Comparison of ENCODE assay signal across 17 mouse cellular contexts in genomic region chr1:54755690-54756365, GRCm38 (mm10).
A peak's percentile ranks its signal among the peaks of the same experiment; 100 is the strongest.
DNase-seq lines count a peak whose midpoint lies in the region; ATAC-seq and TF ChIP-seq lines count a peak whose summit lies in the region.
"Had no signal": no experiment of that assay in that cellular context is flagged by ENCODE, and none has a peak within 500 bp of the region (broad histone marks: within the 10 kb centered on the region; RNA-seq: fewer than 3 reads in every experiment).

No protein-coding gene starts in this region.

- H3K36me3 ChIP-seq in kidney, postnatal 0 days (ENCODE audit: insufficient read depth, low read length), result no peaks in the 10 kb centered on the region
- no peaks in the 10 kb centered on the region for H3K36me3 ChIP-seq in midbrain, embryonic 16.5 days (ENCODE audit: control insufficient read depth, insufficient read depth, low read length)
- 0 out of 2 replicates have a peak, but pooled peaks cover 5% of the 10 kb centered on the region for H3K36me3 ChIP-seq in midbrain, embryonic 13.5 days
- H3K36me3 ChIP-seq in stomach, postnatal 0 days (ENCODE audit: control insufficient read depth, insufficient read depth, low read length), result no peaks in the 10 kb centered on the region

- no peaks in the 10 kb centered on the region for H3K27me3 ChIP-seq in kidney, postnatal 0 days (ENCODE audit: insufficient read depth, low read length)
- H3K27me3 ChIP-seq in midbrain, embryonic 16.5 days (ENCODE audit: control insufficient read depth, insufficient read depth, low read depth, low read length), result no peaks in the 10 kb centered on the region
- H3K27me3 ChIP-seq in midbrain, embryonic 13.5 days, result no peaks in the 10 kb centered on the region
- no peaks in the 10 kb centered on the region for H3K27me3 ChIP-seq in stomach, postnatal 0 days (ENCODE audit: control insufficient read depth, insufficient read depth, low read length)
- H3K27me3 ChIP-seq: embryonic facial prominence, embryonic 13.5 days had no signal

- no peak overlapping the region for H3K4me2 ChIP-seq in kidney, postnatal 0 days (ENCODE audit: low read length)
- H3K4me2 ChIP-seq in midbrain, embryonic 16.5 days (ENCODE audit: low read length), result no peak overlapping the region
- no peak overlapping the region for H3K4me2 ChIP-seq in midbrain, embryonic 13.5 days (replicated peaks)
- no peak overlapping the region for H3K4me2 ChIP-seq in stomach, postnatal 0 days (replicated peaks; ENCODE audit: low read depth)
- H3K4me2 ChIP-seq: embryonic facial prominence, embryonic 13.5 days; liver, embryonic 11.5 days had no signal

- TF ChIP-seq EP300 in stomach, postnatal 0 days (optimal IDR thresholded peaks at IDR 0.05), result no peak

- intact Hi-C loops in gastrocnemius, adult 2 months (cut with DNase I), result loop anchor here (5.0 kb wide), 1 partner anchor 71 kb away; no protein-coding TSS in a partner anchor
- intact Hi-C loops in gastrocnemius, postnatal 14 days (cut with DNase I; ENCODE audit: low total_unique reads), result loop anchor here (10.0 kb wide), 1 partner anchor 169 kb away; the partner anchor contains the start of gene Ankrd44

- no peak for DNase-seq in gastrocnemius, adult 2 months
- DNase-seq in gastrocnemius, postnatal 14 days, result no peak
- DNase-seq in kidney, postnatal 0 days (ENCODE audit: low spot score), result peak; percentile 18
- no peak for DNase-seq in kidney, postnatal 10 days
- DNase-seq in stomach, postnatal 0 days (ENCODE audit: low spot score), result no peak
- no peak for DNase-seq in cerebellum, adult 11 months
- DNase-seq: adrenal gland, adult 8-10 months; cerebellum, adult 2 months; kidney, adult 18-20 months; kidney, postnatal 36 days; left cerebral cortex, postnatal 4 days; lung, postnatal 4 days; thymus, postnatal 36 days had no signal

- no peak overlapping the region for H3K27ac ChIP-seq in gastrocnemius, adult 2 months
- no peak overlapping the region for H3K27ac ChIP-seq in kidney, postnatal 0 days
- H3K27ac ChIP-seq in midbrain, embryonic 16.5 days (ENCODE audit: low read length), result no peak overlapping the region
- no peak overlapping the region for H3K27ac ChIP-seq in midbrain, embryonic 13.5 days
- H3K27ac ChIP-seq in stomach, postnatal 0 days (replicated peaks), result no peak overlapping the region
- H3K27ac ChIP-seq: embryonic facial prominence, embryonic 13.5 days had no signal

- WGBS in kidney, postnatal 0 days, result 80% methylated on average over 8 of the region's 8 CpGs
- WGBS in midbrain, embryonic 16.5 days, result 87% methylated on average over 8 of the region's 8 CpGs
- WGBS in midbrain, embryonic 13.5 days, result 86% methylated on average over 8 of the region's 8 CpGs
- WGBS in stomach, postnatal 0 days, result 78% methylated on average over 8 of the region's 8 CpGs

- H3K9ac ChIP-seq in kidney, postnatal 0 days (ENCODE audit: low read depth, low read length), result no peak overlapping the region
- no peak overlapping the region for H3K9ac ChIP-seq in midbrain, embryonic 16.5 days (ENCODE audit: low read depth, low read length)
- H3K9ac ChIP-seq in midbrain, embryonic 13.5 days (replicated peaks), result no peak overlapping the region
- no peak overlapping the region for H3K9ac ChIP-seq in stomach, postnatal 0 days (ENCODE audit: low read length)
- H3K9ac ChIP-seq: embryonic facial prominence, embryonic 13.5 days had no signal

- H3K4me3 ChIP-seq in gastrocnemius, adult 2 months, result no peak overlapping the region
- no peak overlapping the region for H3K4me3 ChIP-seq in kidney, postnatal 0 days (replicated peaks; ENCODE audit: low read depth, low read length)
- no peak overlapping the region for H3K4me3 ChIP-seq in midbrain, embryonic 16.5 days (ENCODE audit: low read depth, low read length)
- H3K4me3 ChIP-seq in midbrain, embryonic 13.5 days (replicated peaks), result no peak overlapping the region
- no peak overlapping the region for H3K4me3 ChIP-seq in stomach, postnatal 0 days (ENCODE audit: low read depth, low read length)
- H3K4me3 ChIP-seq: embryonic facial prominence, embryonic 13.5 days had no signal

- no peaks in the 10 kb centered on the region for H3K4me1 ChIP-seq in kidney, postnatal 0 days (replicated peaks; ENCODE audit: insufficient read depth, low read length)
- no peaks in the 10 kb centered on the region for H3K4me1 ChIP-seq in midbrain, embryonic 16.5 days (ENCODE audit: control insufficient read depth, insufficient read depth, low read length)
- no peaks in the 10 kb centered on the region for H3K4me1 ChIP-seq in midbrain, embryonic 13.5 days (replicated peaks)
- no peaks in the 10 kb centered on the region for H3K4me1 ChIP-seq in stomach, postnatal 0 days (replicated peaks; ENCODE audit: control insufficient read depth, insufficient read depth)
- H3K4me1 ChIP-seq: embryonic facial prominence, embryonic 13.5 days had no signal

- ATAC-seq in kidney, postnatal 0 days (replicated peaks; ENCODE audit: low FRiP score, low read depth), result no peak
- peak; percentile 51; the same call in 1 of the 2 replicates for ATAC-seq in midbrain, embryonic 16.5 days
- ATAC-seq in midbrain, embryonic 13.5 days, result no peak
- no peak for ATAC-seq in stomach, postnatal 0 days (ENCODE audit: low FRiP score, low TSS enrichment)

- peak; percentile 47 for TF ChIP-seq CTCF in gastrocnemius, adult 2 months (IDR thresholded peaks at IDR 0.05)
- peak; percentile 42; the same call in 1 of the 2 replicates for TF ChIP-seq CTCF in kidney, postnatal 0 days (IDR thresholded peaks at IDR 0.05; ENCODE audit: low read depth)
- TF ChIP-seq CTCF in stomach, postnatal 0 days (IDR thresholded peaks at IDR 0.05; ENCODE audit: low read depth), result peak; percentile 61

- no peaks in the 10 kb centered on the region for H3K9me3 ChIP-seq in kidney, postnatal 0 days (replicated peaks; ENCODE audit: low read length)
- H3K9me3 ChIP-seq in midbrain, embryonic 16.5 days (replicated peaks; ENCODE audit: control insufficient read depth, low read length, poor library complexity, severe bottlenecking), result no peaks in the 10 kb centered on the region
- H3K9me3 ChIP-seq in midbrain, embryonic 13.5 days, result no peaks in the 10 kb centered on the region
- H3K9me3 ChIP-seq in stomach, postnatal 0 days (ENCODE audit: control insufficient read depth, low read length), result no peaks in the 10 kb centered on the region
- H3K9me3 ChIP-seq: embryonic facial prominence, embryonic 13.5 days had no signal
